Mouse (Mus musculus): ENCODE results near the gene Synpo2l. TPM values are rescaled to one million over a fixed set of nuclear protein-coding genes. Genes with fewer than 3 reads are reported as not detected.

Synpo2l gene
- polyA plus RNA-seq, 1 experiment, result 0.38 TPM

GRCm38 (mm10) chr14:20631253-20631652 lies 36.9 kb downstream of the Synpo2l start:
- TF ChIP-seq CTCF (IDR thresholded peaks at IDR 0.05; ENCODE audit: control insufficient read depth, insufficient read depth, insufficient replicate concordance, low read depth, low read length) (no peak), POLR2A (IDR thresholded peaks at IDR 0.05; ENCODE audit: control insufficient read depth, low read depth, low read length) (no peak)
- Histone ChIP-seq H3K4me1 (ENCODE audit: control insufficient read depth, insufficient read depth, low read length) (no peaks in the 10 kb centered on the region; the same call in 1 of the 2 replicates), H3K27me3 (ENCODE audit: control insufficient read depth, insufficient read depth, low read length) (no peaks in the 10 kb centered on the region), H3K36me3 (ENCODE audit: control insufficient read depth, insufficient read depth, low read length) (no peaks in the 10 kb centered on the region), H3K4me3 (ENCODE audit: control insufficient read depth, low read depth, low read length) (no peak overlapping the region), H3K27ac (ENCODE audit: control insufficient read depth, insufficient read depth, low read depth, low read length) (no peak overlapping the region)

- no peak overlapping the region for H3K27ac ChIP-seq (ENCODE audit: control insufficient read depth, insufficient read depth, low read depth, low read length)
- TF ChIP-seq CTCF (IDR thresholded peaks at IDR 0.05; ENCODE audit: control insufficient read depth, insufficient read depth, insufficient replicate concordance, low read depth, low read length) (no peak), POLR2A (IDR thresholded peaks at IDR 0.05; ENCODE audit: control insufficient read depth, low read depth, low read length) (no peak)
- no peaks in the 10 kb centered on the region for H3K36me3 ChIP-seq (ENCODE audit: control insufficient read depth, insufficient read depth, low read length)
- no peaks in the 10 kb centered on the region for H3K27me3 ChIP-seq (ENCODE audit: control insufficient read depth, insufficient read depth, low read length)
- no peak overlapping the region for H3K4me3 ChIP-seq (ENCODE audit: control insufficient read depth, low read depth, low read length)
- H3K4me1 ChIP-seq (ENCODE audit: control insufficient read depth, insufficient read depth, low read length), result no peaks in the 10 kb centered on the region
Observed at GRCm38 (mm10) chr14:20626971-20627370, 41.2 kb downstream of the Synpo2l start.

DNA sequence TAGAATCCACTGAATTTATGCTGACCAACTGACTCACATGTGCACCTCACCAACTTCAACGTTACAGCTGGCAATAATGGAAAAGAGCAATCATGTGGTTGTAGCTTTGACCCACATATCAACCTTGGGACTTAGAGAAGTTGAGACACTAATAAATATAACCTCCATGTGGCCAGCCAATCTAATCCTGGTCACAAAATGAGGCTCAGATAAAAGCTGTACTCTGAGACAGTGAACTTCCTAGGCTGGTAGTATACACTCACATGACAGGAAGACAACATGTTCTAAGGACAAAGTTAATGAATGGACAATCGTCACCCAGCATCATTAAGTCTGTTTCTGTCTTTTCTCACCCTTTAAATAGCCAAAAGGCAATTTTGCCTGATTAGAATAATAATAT lies 41.7 kb downstream of the Synpo2l start:
- H3K4me1 ChIP-seq (ENCODE audit: control insufficient read depth, insufficient read depth, low read length), result no peaks in the 10 kb centered on the region
- no peak overlapping the region for H3K27ac ChIP-seq (ENCODE audit: control insufficient read depth, insufficient read depth, low read depth, low read length)
- H3K27me3 ChIP-seq (ENCODE audit: control insufficient read depth, insufficient read depth, low read length), result no peaks in the 10 kb centered on the region
- H3K36me3 ChIP-seq (ENCODE audit: control insufficient read depth, insufficient read depth, low read length), result no peaks in the 10 kb centered on the region
- no peak for TF ChIP-seq POLR2A (IDR thresholded peaks at IDR 0.05; ENCODE audit: control insufficient read depth, low read depth, low read length)
- no peak for TF ChIP-seq CTCF (IDR thresholded peaks at IDR 0.05; ENCODE audit: control insufficient read depth, insufficient read depth, insufficient replicate concordance, low read depth, low read length)
- H3K4me3 ChIP-seq (ENCODE audit: control insufficient read depth, low read depth, low read length), result no peak overlapping the region

DNA sequence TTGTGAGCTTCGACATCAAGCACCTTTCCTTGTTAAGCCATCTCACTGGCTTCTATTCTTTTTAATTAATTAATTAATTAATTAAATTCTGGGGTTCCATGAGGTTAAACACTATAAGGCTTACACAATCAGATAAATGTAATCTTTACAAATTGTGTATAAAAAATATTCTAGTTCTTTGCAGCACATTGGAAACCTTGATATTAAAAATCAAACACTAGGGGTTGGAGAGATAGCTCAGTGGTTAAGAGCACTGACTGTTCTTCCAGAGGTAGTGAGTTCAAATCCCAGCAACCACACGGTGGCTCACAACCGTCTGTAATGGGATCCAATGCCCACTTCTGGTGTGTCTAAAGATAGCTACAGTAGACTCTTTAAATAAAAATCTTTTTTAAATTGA lies 45.2 kb downstream of the Synpo2l start:
- H3K36me3 ChIP-seq (ENCODE audit: control insufficient read depth, insufficient read depth, low read length), result no peaks in the 10 kb centered on the region; the same call in 1 of the 2 replicates

GRCm38 (mm10) chr14:20622412-20622811 lies 45.7 kb downstream of the Synpo2l start:
- no peak overlapping the region for H3K4me3 ChIP-seq (ENCODE audit: control insufficient read depth, low read depth, low read length)
- H3K36me3 ChIP-seq (ENCODE audit: control insufficient read depth, insufficient read depth, low read length), result no peaks in the 10 kb centered on the region; the same call in 1 of the 2 replicates
- no peaks in the 10 kb centered on the region for H3K27me3 ChIP-seq (ENCODE audit: control insufficient read depth, insufficient read depth, low read length)
- H3K4me1 ChIP-seq (ENCODE audit: control insufficient read depth, insufficient read depth, low read length), result no peaks in the 10 kb centered on the region
- no peak for TF ChIP-seq POLR2A (IDR thresholded peaks at IDR 0.05; ENCODE audit: control insufficient read depth, low read depth, low read length)
- TF ChIP-seq CTCF (IDR thresholded peaks at IDR 0.05; ENCODE audit: control insufficient read depth, insufficient read depth, insufficient replicate concordance, low read depth, low read length), result no peak
- no peak overlapping the region for H3K27ac ChIP-seq (ENCODE audit: control insufficient read depth, insufficient read depth, low read depth, low read length)

More for the DNA sequence above, 45.2 kb downstream of the Synpo2l start:
- Histone ChIP-seq H3K4me1 (ENCODE audit: control insufficient read depth, insufficient read depth, low read length) (no peaks in the 10 kb centered on the region), H3K27me3 (ENCODE audit: control insufficient read depth, insufficient read depth, low read length) (no peaks in the 10 kb centered on the region), H3K27ac (ENCODE audit: control insufficient read depth, insufficient read depth, low read depth, low read length) (no peak overlapping the region), H3K4me3 (ENCODE audit: control insufficient read depth, low read depth, low read length) (no peak overlapping the region)
- TF ChIP-seq POLR2A (IDR thresholded peaks at IDR 0.05; ENCODE audit: control insufficient read depth, low read depth, low read length) (no peak), CTCF (IDR thresholded peaks at IDR 0.05; ENCODE audit: control insufficient read depth, insufficient read depth, insufficient replicate concordance, low read depth, low read length) (no peak)

DNA sequence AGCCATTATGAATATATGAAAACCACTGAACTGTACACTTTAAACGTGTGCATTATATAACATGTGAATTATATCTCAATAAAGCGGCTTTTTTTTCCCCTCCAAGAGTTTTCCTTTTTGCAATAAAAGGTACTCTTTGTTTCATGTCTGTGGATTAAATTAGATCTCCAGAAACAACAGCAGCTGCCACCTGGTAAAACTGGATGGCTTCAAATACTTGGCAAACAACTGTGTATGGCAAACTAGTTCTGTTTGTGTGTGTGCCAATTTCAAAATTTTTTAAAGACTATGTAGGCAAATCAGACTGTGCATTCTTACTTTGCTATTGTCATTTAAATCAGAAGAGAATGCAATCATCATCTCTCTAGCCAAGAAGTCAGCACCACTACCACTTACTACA lies 46.3 kb downstream of the Synpo2l start:
- no peaks in the 10 kb centered on the region for H3K27me3 ChIP-seq (ENCODE audit: control insufficient read depth, insufficient read depth, low read length)
- H3K4me1 ChIP-seq (ENCODE audit: control insufficient read depth, insufficient read depth, low read length), result no peaks in the 10 kb centered on the region
- H3K36me3 ChIP-seq (ENCODE audit: control insufficient read depth, insufficient read depth, low read length), result no peaks in the 10 kb centered on the region; the same call in 1 of the 2 replicates
- no peak overlapping the region for H3K4me3 ChIP-seq (ENCODE audit: control insufficient read depth, low read depth, low read length)
- H3K27ac ChIP-seq (ENCODE audit: control insufficient read depth, insufficient read depth, low read depth, low read length), result no peak overlapping the region
- TF ChIP-seq CTCF (IDR thresholded peaks at IDR 0.05; ENCODE audit: control insufficient read depth, insufficient read depth, insufficient replicate concordance, low read depth, low read length) (no peak), POLR2A (IDR thresholded peaks at IDR 0.05; ENCODE audit: control insufficient read depth, low read depth, low read length) (no peak)

GRCm38 (mm10) chr14:20619131-20619530 lies 49.0 kb downstream of the Synpo2l start:
- H3K4me3 ChIP-seq (ENCODE audit: control insufficient read depth, low read depth, low read length), result no peak overlapping the region
- TF ChIP-seq CTCF (IDR thresholded peaks at IDR 0.05; ENCODE audit: control insufficient read depth, insufficient read depth, insufficient replicate concordance, low read depth, low read length) (no peak), POLR2A (IDR thresholded peaks at IDR 0.05; ENCODE audit: control insufficient read depth, low read depth, low read length) (no peak)
- H3K27ac ChIP-seq (ENCODE audit: control insufficient read depth, insufficient read depth, low read depth, low read length), result no peak overlapping the region
- no peaks in the 10 kb centered on the region for H3K27me3 ChIP-seq (ENCODE audit: control insufficient read depth, insufficient read depth, low read length)
- no peaks in the 10 kb centered on the region; the same call in 1 of the 2 replicates for H3K36me3 ChIP-seq (ENCODE audit: control insufficient read depth, insufficient read depth, low read length)
- H3K4me1 ChIP-seq (ENCODE audit: control insufficient read depth, insufficient read depth, low read length), result peaks cover 3% of the 10 kb centered on the region; the same call in 1 of the 2 replicates

DNA sequence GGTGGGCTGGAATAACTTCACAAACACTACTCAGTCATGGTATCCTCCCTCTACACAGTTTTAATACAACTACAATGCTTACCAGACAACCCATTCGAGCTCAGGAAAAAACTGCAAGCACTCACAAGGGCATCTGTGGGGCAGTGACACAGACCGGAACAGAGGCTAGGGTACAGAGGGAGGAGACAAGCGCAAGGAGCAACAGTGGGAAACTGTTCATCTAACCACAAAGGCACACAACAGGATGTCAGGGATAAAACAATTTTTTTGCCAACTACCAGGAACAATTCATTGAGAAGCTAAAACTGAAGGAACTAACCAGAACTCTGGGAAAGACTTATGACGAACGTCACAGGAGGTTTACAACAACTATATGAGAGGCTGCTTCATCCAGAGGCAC lies 49.9 kb downstream of the Synpo2l start:
- Histone ChIP-seq H3K27ac (ENCODE audit: control insufficient read depth, insufficient read depth, low read depth, low read length) (no peak overlapping the region), H3K4me1 (ENCODE audit: control insufficient read depth, insufficient read depth, low read length) (peaks cover 3% of the 10 kb centered on the region; the same call in 1 of the 2 replicates), H3K27me3 (ENCODE audit: control insufficient read depth, insufficient read depth, low read length) (no peaks in the 10 kb centered on the region), H3K4me3 (ENCODE audit: control insufficient read depth, low read depth, low read length) (no peak overlapping the region), H3K36me3 (ENCODE audit: control insufficient read depth, insufficient read depth, low read length) (no peaks in the 10 kb centered on the region; the same call in 1 of the 2 replicates)
- no peak for TF ChIP-seq POLR2A (IDR thresholded peaks at IDR 0.05; ENCODE audit: control insufficient read depth, low read depth, low read length)
- TF ChIP-seq CTCF (IDR thresholded peaks at IDR 0.05; ENCODE audit: control insufficient read depth, insufficient read depth, insufficient replicate concordance, low read depth, low read length), result no peak

All from testis, adult 2 months (tissue).